Mouse (Mus musculus) cerebellum, postnatal 14 days (tissue): ENCODE results near the gene Fosb.

Source experiments
- DNase-seq, 2 experiments: peaks; one replicate each; pipeline ENCODE4 v3.0.0; 2021; ENCODE audit warnings: mixed read lengths in 2 of 2

Fosb gene

GRCm38 (mm10) chr7:19309884-19310641 is at the start of gene Fosb:
Gene Fosb, minus strand, starts transcription at chr7:19310051.
- peak; percentile 97 for DNase-seq

DNA sequence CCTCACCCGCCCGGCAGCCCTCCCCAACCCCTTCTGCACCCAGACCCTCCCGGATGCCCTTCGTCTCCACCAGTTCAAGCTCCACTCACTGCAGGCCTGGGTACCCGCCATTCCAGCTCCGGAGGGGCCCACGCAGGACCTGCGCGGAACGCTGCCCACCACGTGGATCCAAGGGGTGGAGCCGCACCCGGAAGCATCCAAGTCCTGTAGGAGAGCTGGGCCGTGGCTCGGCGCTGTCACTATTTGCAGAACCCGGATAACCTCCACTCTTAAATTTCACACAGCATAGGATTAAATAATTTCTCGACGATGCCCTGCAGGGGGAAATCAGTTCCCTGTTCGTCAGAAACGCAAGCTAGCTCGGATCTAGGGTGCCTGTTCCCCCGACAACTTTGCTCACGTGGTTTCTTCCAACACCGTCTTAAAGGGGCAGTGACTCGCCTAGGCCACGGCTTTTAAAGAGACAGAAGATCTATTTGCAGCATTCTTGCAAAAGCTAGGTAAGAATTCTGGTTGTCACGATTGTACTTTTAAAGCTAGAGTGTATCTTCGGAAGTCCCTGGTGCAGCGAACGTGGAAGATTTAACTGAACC is 49.5 kb upstream of the Fosb start, which contains the start of the genes Cd3eap and Ppp1r13l:
Gene Cd3eap (minus strand): TSS at position 185 of the 593 bp plus-strand sequence.
Gene Ppp1r13l (plus strand): TSS at position 451 of the 593 bp plus-strand sequence.
- DNase-seq, result peak; percentile 92

- no peak for DNase-seq
Observed at GRCm38 (mm10) chr7:19358634-19359033, 48.8 kb upstream of the Fosb start.

DNA sequence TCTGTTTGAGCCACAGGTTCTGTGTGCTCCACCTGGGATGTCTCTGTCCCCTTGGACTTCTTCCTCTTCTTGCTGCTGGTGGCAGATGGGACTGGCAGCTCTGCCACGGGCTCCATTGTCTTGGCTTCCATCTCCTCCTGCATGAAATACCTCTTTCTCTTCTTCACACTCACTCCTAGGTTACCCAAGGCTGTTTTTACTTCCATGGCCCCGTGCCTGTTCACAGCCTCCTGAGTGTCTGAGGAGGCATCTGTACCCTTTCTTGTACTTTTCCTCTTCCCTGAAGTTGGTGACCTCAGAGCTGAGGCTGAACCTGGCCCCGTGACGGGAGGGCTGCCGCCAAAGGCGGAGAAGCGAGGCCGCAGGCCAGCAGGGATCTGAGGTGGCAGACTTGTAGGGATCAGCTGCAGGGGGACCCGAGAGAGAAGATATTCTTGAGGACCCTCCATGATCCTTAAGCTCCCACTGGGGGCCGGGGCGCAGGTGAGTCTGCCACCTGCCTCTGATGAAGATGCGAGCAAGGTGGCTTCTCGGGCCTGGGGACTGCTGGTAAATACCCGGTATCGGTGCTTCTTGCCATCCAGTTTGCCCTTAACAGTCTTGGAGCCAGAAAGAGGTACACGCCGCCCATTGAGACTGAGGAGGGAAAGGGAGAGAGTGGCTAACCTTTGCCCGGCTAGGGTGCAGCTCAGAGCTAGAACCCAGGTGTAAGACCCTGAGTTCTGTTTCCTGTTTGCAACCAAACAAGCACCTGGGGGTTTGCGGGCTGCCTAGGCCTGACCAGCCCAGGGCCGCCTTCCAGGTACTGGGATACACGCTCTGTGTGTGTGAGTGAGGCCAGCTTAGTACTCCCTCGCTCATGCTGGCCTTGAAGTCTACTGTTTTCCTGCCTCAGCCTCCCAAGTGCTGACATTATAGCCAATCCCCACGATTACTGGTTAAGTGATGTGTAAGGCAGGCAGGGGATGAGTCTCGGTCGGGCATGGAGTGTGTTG is 47.8 kb upstream of the Fosb start:
- DNase-seq, result no peak

GRCm38 (mm10) chr7:19356311-19356710 is 46.5 kb upstream of the Fosb start:
- no peak for DNase-seq

DNA sequence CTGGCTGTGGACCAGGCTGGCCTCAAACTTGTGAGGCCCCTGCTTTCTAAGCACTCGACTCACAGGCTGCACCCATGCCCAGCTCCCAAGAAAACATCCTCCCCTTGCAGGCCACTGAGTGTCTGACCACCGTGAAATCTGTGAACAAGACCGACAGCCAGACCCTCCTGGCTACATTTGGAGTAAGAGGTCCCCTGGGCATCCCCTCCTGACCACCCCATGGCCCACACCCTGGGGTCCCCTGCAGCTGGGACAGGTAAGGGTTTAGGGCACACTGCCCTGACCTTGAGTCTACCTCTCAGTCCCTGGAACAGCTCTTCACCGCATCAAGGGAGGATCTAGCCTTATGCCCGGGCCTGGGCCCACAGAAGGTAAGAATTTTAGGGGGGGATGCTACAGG is 45.1 kb upstream of the Fosb start:
- DNase-seq, result no peak

GRCm38 (mm10) chr7:19350221-19350620 is 40.4 kb upstream of the Fosb start:
- DNase-seq, result no peak

GRCm38 (mm10) chr7:19349188-19349915 is 39.5 kb upstream of the Fosb start:
- no peak for DNase-seq

DNA sequence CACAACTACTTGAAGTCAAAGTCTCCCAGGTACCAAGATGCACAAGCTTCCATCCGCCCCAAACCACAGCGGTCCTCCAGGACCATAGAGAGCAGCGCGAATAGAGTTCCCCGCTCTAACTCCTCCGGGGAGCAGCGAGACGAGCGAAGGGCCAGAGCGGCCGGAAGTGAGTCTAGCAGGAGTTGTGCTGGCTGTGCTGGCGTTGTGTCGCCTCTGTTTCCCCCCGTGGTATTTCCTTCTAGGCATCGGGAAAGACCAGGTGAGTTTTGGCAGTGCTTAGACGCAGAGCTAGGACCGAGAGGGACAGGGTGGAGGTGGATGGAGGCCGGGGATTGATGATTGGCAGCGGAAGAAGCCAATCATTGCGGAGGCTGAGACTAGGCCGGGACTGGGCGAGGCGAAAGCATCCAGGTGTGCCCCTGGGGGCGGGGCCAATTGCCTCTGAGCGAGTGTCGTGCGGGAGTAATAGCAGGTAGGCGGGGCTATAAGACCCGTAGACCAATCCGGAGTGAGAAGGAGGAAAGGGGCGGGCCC is 35.2 kb upstream of the Fosb start:
- DNase-seq, result peak; percentile 98

DNA sequence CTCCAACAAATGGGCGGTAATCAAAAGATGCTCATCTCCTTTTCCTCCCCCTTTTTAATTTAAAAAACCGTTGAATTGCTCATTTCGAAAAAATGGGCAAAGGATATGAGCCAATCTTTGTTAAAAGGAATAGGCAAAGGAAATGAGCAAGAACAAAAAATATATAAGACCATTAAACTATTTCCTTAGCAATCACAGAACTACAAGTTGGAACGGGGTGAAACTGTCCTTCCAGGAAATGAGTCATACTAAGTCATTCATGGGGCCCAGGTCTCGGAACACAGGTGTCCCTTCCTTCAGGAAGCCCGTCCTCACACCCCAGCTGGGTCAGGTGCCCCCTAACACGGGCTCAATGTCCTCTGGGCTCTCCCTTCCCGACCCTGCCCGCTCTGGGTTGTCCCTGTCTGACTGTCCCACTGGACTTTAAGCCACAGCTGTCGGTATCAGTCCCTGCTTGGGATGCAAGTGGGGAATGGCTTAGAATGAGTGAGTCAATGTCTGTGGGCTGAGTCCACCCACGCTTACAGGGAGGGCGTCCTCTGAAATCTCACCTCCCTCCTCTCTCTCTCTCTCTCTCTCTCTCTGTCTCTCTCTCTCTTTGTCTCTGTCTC is 34.5 kb upstream of the Fosb start, which contains the start of gene Ercc1:
Gene Ercc1 (plus strand): TSS at position 542 of the 611 bp plus-strand sequence.
- peak; percentile 39 to 41 for DNase-seq

- DNase-seq, result peak; percentile 81 to 83
Observed at GRCm38 (mm10) chr7:19343210-19343808, 33.5 kb upstream of the Fosb start.

DNA sequence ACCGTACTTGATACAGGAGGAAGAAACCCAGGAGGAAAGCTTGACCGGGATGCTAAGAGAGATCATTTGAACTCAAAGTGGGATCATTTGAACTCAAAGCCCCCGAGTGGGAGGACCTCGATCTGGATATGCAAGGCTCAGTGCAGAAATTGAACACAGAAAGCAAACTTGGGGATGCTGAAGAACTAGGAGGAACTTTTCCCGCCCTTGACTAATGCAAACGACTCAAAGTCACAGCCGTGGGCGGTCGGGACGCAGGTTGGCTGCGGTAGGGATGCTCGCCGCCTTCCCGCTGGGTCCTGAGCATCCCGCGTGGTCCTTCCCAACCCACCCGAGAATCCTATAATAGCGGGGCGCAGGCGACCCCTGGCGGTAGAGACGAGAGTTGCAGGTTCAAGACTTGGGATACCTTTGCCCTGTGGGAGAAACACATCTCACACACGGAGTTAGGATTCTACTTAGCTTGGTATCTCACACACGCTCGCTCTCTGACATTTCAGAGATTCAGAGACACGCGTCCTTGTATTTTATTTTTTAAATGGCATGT is 32.7 kb upstream of the Fosb start:
- DNase-seq, result peak; percentile 95

GRCm38 (mm10) chr7:19341761-19342409 is 32.0 kb upstream of the Fosb start:
- DNase-seq, result peak; percentile 48 to 52

GRCm38 (mm10) chr7:19341250-19341649 is 31.4 kb upstream of the Fosb start:
- DNase-seq, result no peak

- DNase-seq, result no peak
Observed at GRCm38 (mm10) chr7:19338596-19338995, 28.7 kb upstream of the Fosb start.

- DNase-seq, result no peak
Observed at GRCm38 (mm10) chr7:19338060-19338459, 28.2 kb upstream of the Fosb start.

DNA sequence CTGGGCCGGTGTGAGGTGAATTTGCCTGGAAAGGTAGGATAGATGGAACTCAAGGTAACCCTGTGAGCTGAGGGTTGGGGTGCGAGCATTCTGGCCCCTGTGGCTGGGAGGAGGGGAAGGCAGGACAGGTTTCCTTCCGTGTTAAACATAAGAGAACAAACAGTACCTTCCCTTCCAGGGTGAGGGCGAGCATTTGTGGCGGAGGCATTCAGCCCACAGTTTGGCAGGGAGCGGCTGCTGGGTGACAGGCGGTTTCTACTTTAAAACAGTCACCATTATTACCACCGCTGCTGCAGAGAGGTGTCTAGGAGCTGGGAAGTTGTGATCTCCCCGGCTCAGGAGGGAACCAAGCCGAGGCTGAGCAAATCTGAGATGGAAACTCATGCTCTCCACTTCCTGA is 27.3 kb upstream of the Fosb start:
- no peak for DNase-seq

- DNase-seq, result no peak
Observed at GRCm38 (mm10) chr7:19335583-19335982, 25.7 kb upstream of the Fosb start.

DNA sequence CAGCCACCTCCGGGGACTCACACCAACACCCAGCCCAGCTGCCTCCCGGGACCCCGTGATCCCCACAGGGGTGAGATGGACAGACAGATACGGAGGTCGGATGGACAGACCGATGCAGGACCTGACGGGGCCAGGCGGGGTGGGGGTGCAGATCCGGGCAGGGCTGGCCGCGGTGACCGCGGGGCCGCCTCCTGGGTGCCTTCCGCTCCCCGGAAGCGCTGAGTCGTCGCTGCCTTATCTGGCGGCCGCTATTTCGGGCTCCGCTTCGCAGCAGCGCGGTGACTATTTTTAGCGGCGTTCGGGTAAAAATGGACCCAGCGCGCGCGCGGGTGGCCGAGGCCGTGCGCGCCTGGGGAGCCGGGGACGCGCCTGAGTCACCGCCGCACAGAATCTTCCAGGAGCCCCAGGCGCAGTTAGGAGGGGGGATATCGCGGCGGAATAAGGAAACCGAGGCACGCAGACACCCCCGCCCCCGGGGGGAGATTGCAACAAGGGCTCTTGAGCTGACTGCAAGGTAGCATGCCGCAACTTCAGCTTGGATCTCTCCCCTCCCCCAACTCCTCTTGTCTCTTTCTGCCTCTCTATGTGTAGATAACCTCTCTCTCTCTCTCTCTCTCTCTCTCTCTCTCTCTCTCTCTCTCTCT is 23.0 kb upstream of the Fosb start:
- peak; percentile 76 to 81 for DNase-seq

- DNase-seq, result no peak
Observed at GRCm38 (mm10) chr7:19331910-19332309, 22.1 kb upstream of the Fosb start.
